Comparison of ENCODE assay signal across 8 mouse cellular contexts in genomic region chr3:127780021-127780644, GRCm38 (mm10). TPM values are rescaled to one million over a fixed set of nuclear protein-coding genes. Genes with fewer than 3 reads are reported as not detected.
DNase-seq lines count a peak whose midpoint lies in the region; ATAC-seq lines count a peak whose summit lies in the region.

Gene Alpk1 (minus strand): TSS chr3:127780527.

- no peaks in the 10 kb centered on the region for H3K9me3 ChIP-seq in forebrain, embryonic 13.5 days (replicated peaks)

- WGBS in forebrain, embryonic 13.5 days = 1% methylated on average over 24 of the region's 24 CpGs

- H3K4me1 ChIP-seq in forebrain, embryonic 13.5 days = no peaks in the 10 kb centered on the region; the same call in 1 of the 2 replicates

- peak; percentile 62 to 75 for DNase-seq in CD8-positive naive resting alpha-beta T cell, adult 2 months (ENCODE audit: low read depth in 2 of 2, low spot score in 2 of 2)
- DNase-seq in adrenal gland, postnatal 25 days = peak; percentile 63
- DNase-seq in heart, postnatal 4 days = peak; percentile 76
- DNase-seq in layer of hippocampus, adult 8-10 months (ENCODE audit: low spot score in 2 of 2) = peak; percentile 23 to 38
- DNase-seq in lung, postnatal 10 days = peak; percentile 86
- peak; percentile 46 for DNase-seq in ovary, postnatal 14 days (ENCODE audit: low spot score)
- peak; percentile 63 for DNase-seq in urinary bladder, adult 2 months (ENCODE audit: low spot score)

- peak within 1 kb of the TSS; percentile 47 for H3K9ac ChIP-seq in forebrain, embryonic 13.5 days

- no peak within 1 kb of the TSS for H3K27ac ChIP-seq in forebrain, embryonic 13.5 days

- H3K36me3 ChIP-seq in forebrain, embryonic 13.5 days (ENCODE audit: poor library complexity, severe bottlenecking) = no peaks in the 10 kb centered on the region

- H3K4me3 ChIP-seq in forebrain, embryonic 13.5 days = peak within 1 kb of the TSS; percentile 36

- peaks cover 8% of the 10 kb centered on the region; the same call in 1 of the 2 replicates for H3K27me3 ChIP-seq in forebrain, embryonic 13.5 days

- ATAC-seq in forebrain, embryonic 13.5 days = peak; percentile 55; the same call in 1 of the 2 replicates

- H3K4me2 ChIP-seq in forebrain, embryonic 13.5 days = peak within 1 kb of the TSS; percentile 61

RNA-seq across cellular contexts. Expression of gene Alpk1, which starts in this region (rescaled TPM):
- 10.0 and 12.1 TPM in 2 replicates for total RNA-seq in adrenal gland, postnatal 25 days (2021)
- 1.1 and 1.4 TPM in 2 replicates for polyA plus RNA-seq in forebrain, embryonic 13.5 days (2015; fragmentation: Nextera tagmentation; extraction: Ambion mirVana)
- 1 to 10 TPM; 4.4 to 4.6 TPM for total RNA-seq in heart, postnatal 4 days (2021)
- 10 to 100 TPM in 3 of 4 experiments, 1 to 10 TPM in 1; 8.6 to 12.3 (median 11.4) TPM for total RNA-seq in layer of hippocampus, adult 8-10 months (2022)
- polyA plus RNA-seq in urinary bladder, adult 2 months (2012; rRNA removed) = 17.8 and 20.4 TPM in 2 replicates

Comparison
In these comparisons a context has a peak if more than half of its experiments do, and no peak if none do; other contexts are left out.
1. DNase-seq: peak in every context shown above with its lines; median percentile 86 in lung, postnatal 10 days; 76 in heart, postnatal 4 days; 68 in CD8-positive naive resting alpha-beta T cell, adult 2 months; 63 in adrenal gland, postnatal 25 days; 63 in urinary bladder, adult 2 months; 46 in ovary, postnatal 14 days; 30 in layer of hippocampus, adult 8-10 months.